Mouse (Mus musculus): ENCODE measurements at regions not wholly inside any gene's neighbourhood (a gene's known extent, or its start where the extent isn't known, plus 50 kb on each side); places are given as distances from the start of the nearest gene placed in this dataset.

DNA sequence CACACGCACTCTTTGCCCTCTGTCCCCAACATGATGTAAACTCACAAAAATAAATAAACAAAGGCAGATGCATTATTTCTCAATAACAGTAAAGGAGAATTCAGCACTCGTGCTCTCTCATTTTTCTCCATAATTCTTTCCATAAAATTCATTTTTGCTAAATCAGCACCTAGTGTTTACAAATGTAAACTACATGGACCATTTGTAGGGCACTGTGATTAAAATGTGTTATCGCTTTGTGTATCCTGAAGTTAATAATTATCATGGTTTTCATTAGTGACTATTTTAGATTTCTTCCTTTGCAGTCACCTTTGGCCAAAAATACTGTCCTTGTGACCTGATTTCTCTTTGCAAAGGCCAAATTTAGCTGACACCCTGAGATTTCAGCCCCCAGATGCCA lies 61.0 kb upstream of the Ppm1b start:
- Histone ChIP-seq H3K4me1 (replicated peaks; ENCODE audit: low read depth, low read length) (no peaks in the 10 kb centered on the region), H3K27me3 (ENCODE audit: insufficient read depth, low read length) (peaks cover 2% of the 10 kb centered on the region), H3K4me3 (replicated peaks; ENCODE audit: low read length) (no peak overlapping the region), H3K9me3 (ENCODE audit: low read length) (peaks cover 23% of the 10 kb centered on the region), H3K36me3 (ENCODE audit: insufficient read depth, low read length) (no peaks in the 10 kb centered on the region)
- TF ChIP-seq CTCF (conservative IDR thresholded peaks at IDR 0.05; ENCODE audit: low read length) (no peak), POU5F1 (IDR thresholded peaks at IDR 0.05; ENCODE audit: borderline replicate concordance, low read length) (no peak), NANOG (IDR thresholded peaks at IDR 0.05; ENCODE audit: borderline replicate concordance, low read length) (no peak)

DNA sequence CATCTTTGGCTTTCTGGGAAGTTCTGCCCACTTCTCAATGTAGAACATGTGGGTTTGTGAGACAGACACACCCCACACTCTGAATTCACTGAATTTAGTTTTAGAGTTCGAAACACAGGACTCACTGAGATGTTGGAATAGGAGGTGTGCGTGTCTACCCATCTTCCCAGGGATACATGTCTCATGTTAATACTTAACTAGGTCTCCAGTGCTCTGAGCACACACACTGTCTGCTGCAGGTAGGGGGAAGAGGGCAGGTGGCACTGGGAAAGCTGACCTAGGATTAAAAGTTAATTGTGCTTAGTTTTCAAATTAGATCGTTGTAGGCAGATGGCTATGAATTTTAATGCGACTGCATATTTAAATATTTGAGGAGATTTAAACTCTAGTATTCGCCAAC lies 60.0 kb upstream of the Ppm1b start:
- no peaks in the 10 kb centered on the region for H3K4me1 ChIP-seq (replicated peaks; ENCODE audit: low read depth, low read length)
- TF ChIP-seq POU5F1 (IDR thresholded peaks at IDR 0.05; ENCODE audit: borderline replicate concordance, low read length) (no peak), CTCF (conservative IDR thresholded peaks at IDR 0.05; ENCODE audit: low read length) (no peak), NANOG (IDR thresholded peaks at IDR 0.05; ENCODE audit: borderline replicate concordance, low read length) (no peak)
- H3K27me3 ChIP-seq (ENCODE audit: insufficient read depth, low read length) = no peaks in the 10 kb centered on the region; the same call in 1 of the 2 replicates
- peaks cover 23% of the 10 kb centered on the region for H3K9me3 ChIP-seq (ENCODE audit: low read length)
- no peaks in the 10 kb centered on the region for H3K36me3 ChIP-seq (ENCODE audit: insufficient read depth, low read length)
- H3K4me3 ChIP-seq (replicated peaks; ENCODE audit: low read length) = no peak overlapping the region

DNA sequence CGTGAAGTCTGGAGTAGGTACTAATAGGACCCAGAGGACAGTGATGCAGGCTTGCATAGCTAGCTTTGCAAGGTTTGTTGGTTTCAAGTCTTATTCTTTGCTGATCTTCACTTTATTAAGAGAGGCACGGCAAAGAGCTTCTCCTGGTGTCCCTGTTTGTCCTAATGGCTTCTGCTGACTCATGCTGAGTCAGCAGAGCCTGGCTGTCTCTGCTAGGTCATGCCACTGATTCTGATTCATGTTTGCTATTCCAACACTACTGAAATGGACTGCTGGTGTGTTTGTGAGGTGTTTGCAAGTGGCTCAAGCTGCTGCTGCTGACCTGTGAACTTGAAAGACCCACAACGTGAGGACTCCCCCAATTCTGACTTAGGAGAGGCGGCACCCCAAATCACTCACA lies 58.1 kb upstream of the Ppm1b start:
- TF ChIP-seq POU5F1 (IDR thresholded peaks at IDR 0.05; ENCODE audit: borderline replicate concordance, low read length) (no peak), NANOG (IDR thresholded peaks at IDR 0.05; ENCODE audit: borderline replicate concordance, low read length) (no peak), CTCF (conservative IDR thresholded peaks at IDR 0.05; ENCODE audit: low read length) (no peak)
- H3K4me1 ChIP-seq (replicated peaks; ENCODE audit: low read depth, low read length) = no peaks in the 10 kb centered on the region

DNA sequence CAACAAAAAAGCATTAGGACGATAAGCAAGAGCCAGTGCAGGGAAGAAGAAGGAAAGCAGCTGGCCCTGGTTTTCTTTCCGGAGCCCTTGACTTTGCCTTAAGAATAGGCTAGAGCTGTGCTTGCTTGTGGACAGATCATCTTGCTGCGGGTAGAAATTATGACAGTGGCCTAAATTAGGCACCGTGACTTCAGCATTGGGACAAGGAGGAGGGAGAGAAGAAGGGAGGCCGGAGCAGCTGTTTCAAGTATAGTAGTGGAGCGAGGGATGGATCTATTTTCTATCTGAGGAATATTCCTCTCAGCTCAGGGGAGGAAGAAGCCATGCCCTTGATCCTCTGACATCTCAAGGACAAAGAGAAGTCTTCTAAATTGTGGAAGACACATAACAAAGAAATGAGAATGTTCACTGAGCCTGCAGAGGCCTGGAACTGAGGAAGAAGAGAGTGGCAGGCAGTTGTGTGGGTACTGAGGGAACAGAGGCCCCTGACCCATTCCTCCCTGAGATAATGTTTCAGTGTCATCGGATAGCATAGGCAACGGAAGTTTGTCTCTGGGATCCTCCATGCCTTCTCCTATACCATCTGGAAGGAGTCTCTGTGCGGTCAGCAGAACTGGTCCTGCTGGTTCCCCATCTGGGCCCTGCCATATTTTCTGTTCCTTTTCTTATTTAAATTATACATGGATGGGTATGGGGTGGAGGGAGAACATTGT lies 52.8 kb upstream of the Ppm1b start:
- Histone ChIP-seq H3K4me3 (replicated peaks; ENCODE audit: low read length) (no peak overlapping the region), H3K27me3 (ENCODE audit: insufficient read depth, low read length) (no peaks in the 10 kb centered on the region), H3K36me3 (ENCODE audit: insufficient read depth, low read length) (no peaks in the 10 kb centered on the region), H3K4me1 (replicated peaks; ENCODE audit: low read depth, low read length) (no peaks in the 10 kb centered on the region), H3K9me3 (ENCODE audit: low read length) (peaks cover 8% of the 10 kb centered on the region)
- TF ChIP-seq CTCF (conservative IDR thresholded peaks at IDR 0.05; ENCODE audit: low read length) = no peak

More for the DNA sequence above, 58.1 kb upstream of the Ppm1b start:
- H3K4me3 ChIP-seq (replicated peaks; ENCODE audit: low read length) = no peak overlapping the region
- H3K36me3 ChIP-seq (ENCODE audit: insufficient read depth, low read length) = no peaks in the 10 kb centered on the region
- H3K27me3 ChIP-seq (ENCODE audit: insufficient read depth, low read length) = no peaks in the 10 kb centered on the region
- peaks cover 23% of the 10 kb centered on the region for H3K9me3 ChIP-seq (ENCODE audit: low read length)

Measured in E14TG2a.4 (cell line).